Mouse (Mus musculus) C2C12 (cell line): ENCODE results near the gene Gm32717.
"Not testable (repeated sequence)": the region's sequence is repeated elsewhere in the genome, so short reads cannot be mapped to it uniquely, and the experiment has no call there.

Source experiments
- CTCF ChIP-seq: IDR thresholded peaks from one replicate; pipeline ENCODE4 v1.5.1; 2011; ENCODE audit not compliant: control insufficient read depth, insufficient read depth, insufficient read length
- FOSL1 ChIP-seq: IDR thresholded peaks from one replicate; pipeline ENCODE4 v1.8.0; 2011; ENCODE audit warnings: mild to moderate bottlenecking, low read length; ENCODE audit not compliant: poor library complexity, insufficient read depth, severe bottlenecking
- MYOG ChIP-seq: IDR thresholded peaks from one replicate; pipeline ENCODE4 v1.6.1; 2011; ENCODE audit not compliant: control insufficient read depth, insufficient read length; ENCODE audit errors: extremely low read depth

DNA sequence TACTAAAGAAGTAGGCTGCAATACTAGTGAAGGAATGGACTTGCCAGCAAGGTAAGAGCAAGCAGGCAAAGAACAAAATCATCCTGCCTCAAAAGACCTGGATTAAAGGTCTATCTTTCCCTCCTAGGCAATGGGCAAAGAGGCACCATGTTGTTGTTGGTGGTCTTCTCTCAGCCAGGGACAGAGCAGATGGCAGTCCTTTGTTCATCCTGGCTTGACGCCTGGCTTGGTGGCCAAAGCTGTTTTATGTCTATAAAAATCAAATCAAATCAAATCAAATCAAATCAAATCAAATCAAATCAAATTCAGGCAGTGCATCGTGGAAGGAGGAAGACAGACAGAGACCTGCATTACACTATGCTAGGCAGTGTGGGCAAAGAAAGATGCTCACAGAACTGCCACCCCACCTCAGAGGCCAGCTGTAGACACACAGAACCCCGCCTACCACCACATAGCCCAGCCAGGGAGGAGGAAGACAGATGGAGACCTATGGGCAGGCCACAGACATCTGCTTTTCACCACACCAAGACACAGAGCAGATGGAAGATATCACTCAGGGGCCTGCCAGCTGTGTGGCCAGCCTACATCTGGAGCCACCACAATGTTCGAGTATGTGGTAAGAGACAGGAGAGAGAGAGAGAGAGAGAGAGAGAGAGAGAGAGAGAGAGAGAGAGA lies 24.7 kb downstream of the Gm32717 start:
- TF ChIP-seq CTCF, FOSL1, MYOG: not testable (repeated sequence)
